Mouse (Mus musculus) 3134 (cell line): ENCODE results near the gene Paxbp1.
"Not testable (repeated sequence)": the region's sequence is repeated elsewhere in the genome, so short reads cannot be mapped to it uniquely, and the experiment has no call there.

Source experiments
- DNase-seq: peaks from one replicate; pipeline ENCODE4 v3.0.0-alpha.2; 2011; ENCODE audit warnings: low spot score; ENCODE audit not compliant: insufficient read length; ENCODE audit errors: extremely low read depth

Paxbp1 gene

GRCm38 (mm10) chr16:91044270-91045182, at the start of gene Paxbp1:
Gene Paxbp1, minus strand, starts transcription at chr16:91044543.
- DNase-seq = peak; percentile 93

DNA sequence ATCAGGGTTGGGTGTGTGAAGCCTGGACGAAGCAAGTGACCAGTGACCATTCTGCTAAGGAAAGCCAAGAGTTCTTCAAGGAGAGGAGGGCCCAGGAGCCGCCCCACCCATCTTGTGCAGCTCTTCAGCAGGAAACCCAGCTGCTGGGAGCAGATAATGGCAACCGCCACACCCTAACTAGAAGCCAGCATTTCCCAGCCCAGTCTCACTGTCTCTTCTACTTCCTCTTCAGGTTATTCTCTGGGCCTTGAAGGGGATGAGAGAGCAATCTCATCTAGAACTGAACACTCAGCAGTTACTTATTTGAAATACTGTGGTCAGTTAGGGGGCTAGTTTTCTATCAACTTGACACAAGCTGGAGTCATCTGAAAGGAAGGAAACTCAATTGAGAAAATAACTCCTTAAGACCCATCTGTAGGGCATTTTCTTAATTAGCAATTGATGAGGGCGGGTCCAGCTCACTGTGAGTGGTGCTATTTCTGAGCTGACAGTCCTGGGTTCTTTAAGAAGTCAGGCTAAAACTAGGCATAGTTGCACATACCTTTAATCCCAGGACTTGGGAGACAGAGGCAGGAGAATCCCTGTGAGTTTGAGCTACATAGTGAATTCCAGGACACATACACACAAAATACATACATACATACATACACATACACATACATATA, 42.4 kb upstream of the Paxbp1 start:
- no peak for DNase-seq

GRCm38 (mm10) chr16:91085239-91085825, 41.0 kb upstream of the Paxbp1 start:
- DNase-seq = no peak

- no peak for DNase-seq
These were observed 40.2 kb upstream of the Paxbp1 start for GRCm38 (mm10) chr16:91084307-91085238.

DNA sequence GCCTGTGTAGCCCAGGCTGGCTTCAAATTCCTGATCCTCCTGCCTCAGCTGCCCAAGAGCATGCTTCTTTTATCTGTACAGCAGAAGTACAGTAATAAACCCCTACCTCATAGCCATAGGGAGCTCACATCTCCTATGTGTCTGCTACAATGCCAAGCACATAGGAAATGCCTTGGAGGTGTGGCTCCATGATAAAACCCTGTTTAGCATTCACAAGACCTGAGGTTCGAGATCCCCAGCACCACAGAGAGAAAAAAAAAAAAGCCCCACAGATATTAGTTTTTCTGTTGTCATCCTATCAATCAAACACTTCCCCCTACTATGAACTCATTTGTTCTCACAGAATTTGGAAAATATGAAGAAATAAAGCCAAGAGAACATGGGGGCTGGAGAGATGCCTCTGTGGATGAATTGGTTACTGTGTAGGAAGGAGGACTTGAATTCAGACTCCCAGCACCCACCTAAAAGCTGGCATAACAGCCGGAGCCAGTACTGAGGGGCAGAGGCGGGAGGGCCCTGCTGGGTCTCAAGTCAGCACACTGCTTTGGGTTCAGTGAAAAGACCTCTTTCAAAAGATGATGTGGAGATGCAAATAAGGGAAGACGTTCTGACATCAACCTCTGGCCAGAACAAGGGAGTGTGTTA, 38.8 kb upstream of the Paxbp1 start:
- DNase-seq = no peak

GRCm38 (mm10) chr16:91081508-91081907, 37.2 kb upstream of the Paxbp1 start:
- peak; percentile 13 for DNase-seq

- DNase-seq = no peak
These were observed 31.8 kb upstream of the Paxbp1 start for GRCm38 (mm10) chr16:91076180-91076579.

GRCm38 (mm10) chr16:91075423-91075822, 31.1 kb upstream of the Paxbp1 start:
- not testable (repeated sequence) for DNase-seq

DNA sequence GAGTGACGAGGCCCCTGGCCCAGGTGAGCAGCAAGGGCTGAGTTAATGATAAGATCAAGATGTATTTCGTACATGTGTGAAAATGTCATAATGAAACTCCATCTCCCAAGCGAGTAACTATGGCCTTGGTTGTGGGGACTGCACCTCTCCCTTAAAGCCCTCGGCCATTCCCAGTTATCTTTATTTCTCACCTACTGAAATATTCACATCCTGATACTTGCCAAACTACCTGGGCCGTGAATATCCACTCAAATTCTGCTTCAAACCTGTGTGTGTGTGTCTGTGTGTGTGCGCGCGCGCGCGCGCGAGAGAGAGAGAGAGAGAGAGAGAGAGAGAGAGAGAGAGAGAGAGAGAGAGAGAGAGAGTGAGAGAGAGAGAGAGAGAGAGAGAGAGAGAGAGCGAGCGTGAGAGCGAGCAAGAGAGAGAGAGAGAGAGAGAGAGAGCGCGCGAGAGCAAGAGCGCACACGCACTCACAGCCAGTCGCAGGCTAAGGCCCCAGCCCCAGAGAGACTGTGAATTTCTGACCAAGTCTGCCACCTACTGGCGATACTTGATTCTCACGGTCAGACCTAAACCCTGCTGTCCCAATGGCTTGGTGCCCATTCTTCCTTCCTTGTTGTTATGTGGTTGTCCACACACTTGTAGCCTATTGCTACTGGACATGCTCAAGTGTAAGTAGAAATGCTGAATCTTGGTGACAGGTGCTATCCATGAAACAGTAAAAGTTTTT, 29.0 kb upstream of the Paxbp1 start:
- peak; percentile 22 for DNase-seq

GRCm38 (mm10) chr16:91072256-91072655, 27.9 kb upstream of the Paxbp1 start:
- DNase-seq = no peak

GRCm38 (mm10) chr16:91068969-91069368, 24.6 kb upstream of the Paxbp1 start:
- no peak for DNase-seq

GRCm38 (mm10) chr16:91067122-91067521, 22.8 kb upstream of the Paxbp1 start:
- no peak for DNase-seq

GRCm38 (mm10) chr16:91064583-91065365, 20.4 kb upstream of the Paxbp1 start:
- DNase-seq = no peak

DNA sequence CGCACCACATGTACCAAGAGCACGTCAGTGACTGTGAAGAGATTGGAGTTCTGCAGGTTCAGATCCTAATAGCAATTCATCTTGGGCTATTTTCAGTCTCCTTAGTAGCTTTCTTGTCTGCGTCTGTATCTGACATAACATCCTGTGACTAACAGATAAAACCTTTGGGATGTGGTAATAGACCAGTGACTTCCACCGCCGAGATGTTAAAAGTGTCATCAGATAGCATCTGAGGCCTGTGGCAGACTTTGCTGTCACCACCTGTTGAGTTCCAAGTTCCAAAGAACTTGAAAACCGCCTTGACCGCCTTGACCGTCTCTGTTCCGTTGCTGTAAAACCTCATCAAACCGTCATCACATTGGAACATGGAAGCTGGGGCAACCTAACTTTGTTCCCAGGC, 19.4 kb upstream of the Paxbp1 start:
- no peak for DNase-seq

GRCm38 (mm10) chr16:91061531-91062318, 17.4 kb upstream of the Paxbp1 start:
- DNase-seq = no peak

DNA sequence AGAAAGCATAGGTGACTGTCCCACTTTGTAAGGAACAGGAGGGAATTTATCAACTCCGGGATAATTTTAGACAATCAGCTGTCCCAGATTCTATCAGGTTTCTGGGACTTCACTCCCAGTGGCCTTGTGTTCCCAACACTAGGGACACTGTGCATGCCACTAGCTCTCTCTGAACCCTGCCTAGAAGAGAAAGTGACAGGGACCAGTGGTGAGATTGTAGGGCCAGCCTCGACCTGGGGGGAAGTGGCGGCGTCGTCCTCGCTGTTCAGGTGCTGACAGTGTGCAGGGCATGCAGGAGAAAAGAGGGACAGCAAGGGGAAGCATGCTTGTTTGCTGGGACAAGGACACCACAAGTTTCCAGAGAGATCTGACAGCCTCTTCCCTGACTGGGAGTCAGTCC, 13.4 kb upstream of the Paxbp1 start:
- DNase-seq = no peak

DNA sequence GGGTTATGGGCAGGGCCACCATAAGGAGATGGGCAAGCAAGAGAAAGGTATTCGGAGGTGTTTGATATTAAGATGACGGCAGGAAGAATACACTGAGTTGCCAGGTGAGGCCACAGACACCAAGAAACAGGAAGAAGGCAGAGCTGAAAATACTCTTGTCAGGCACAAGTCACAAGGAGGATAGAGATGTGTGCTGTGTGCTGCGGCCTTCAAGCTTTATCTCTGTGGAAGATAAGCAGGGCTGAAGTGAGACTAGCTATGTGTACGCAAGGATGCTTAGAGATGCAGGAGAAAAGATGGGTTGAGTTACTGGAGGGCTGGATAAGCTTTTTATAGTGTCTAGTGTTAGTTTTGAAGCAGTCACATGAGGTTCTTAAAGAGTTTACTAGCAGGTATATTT, 12.9 kb upstream of the Paxbp1 start:
- no peak for DNase-seq
